Mouse (Mus musculus) embryonic fibroblast, embryonic 13.5 days (primary cell): ENCODE data around the gene Cdkn3.

Experiments
- CTCF ChIP-seq: IDR thresholded peaks from 2 replicates; pipeline ENCODE4 v1.5.1; 2011; ENCODE audit warnings: mild to moderate bottlenecking, control low read depth, low read length, moderate library complexity, borderline replicate concordance; ENCODE audit not compliant: insufficient read depth
- POLR2A ChIP-seq: IDR thresholded peaks from 2 replicates; pipeline ENCODE4 v1.6.1; 2011; ENCODE audit warnings: low read depth, mild to moderate bottlenecking, control low read depth, low read length, moderate library complexity

GRCm38 (mm10) chr14:46757736-46758135 is 2.6 kb upstream of the Cdkn3 start:
- no peak for TF ChIP-seq CTCF
- no peak for TF ChIP-seq POLR2A
